Mouse (Mus musculus) testis, adult 2 months (tissue): Measurements from ENCODE around the gene Knl1. TPM values are rescaled to one million over a fixed set of nuclear protein-coding genes. Genes with fewer than 3 reads are reported as not detected.
"Not testable (repeated sequence)": the region's sequence is repeated elsewhere in the genome, so short reads cannot be mapped to it uniquely, and the experiment has no call there.

Experiments used
- H3K27ac ChIP-seq: fragments of 200-500 bp; 2 replicates; pipeline ENCODE4 v1.5.1; 2012; ENCODE audit warnings: low read depth, low read length; ENCODE audit not compliant: control insufficient read depth, insufficient read depth
- H3K27me3 ChIP-seq: fragments of 200-500 bp; 2 replicates; pipeline ENCODE4 v1.6.1; 2012; ENCODE audit warnings: mild to moderate bottlenecking, low read length, moderate library complexity; ENCODE audit not compliant: control insufficient read depth, insufficient read depth
- H3K36me3 ChIP-seq: fragments of 200-500 bp; 2 replicates; pipeline ENCODE4 v1.6.1; 2012; ENCODE audit warnings: mild to moderate bottlenecking, low read length; ENCODE audit not compliant: control insufficient read depth, insufficient read depth
- H3K4me1 ChIP-seq: fragments of 200-500 bp; 2 replicates; pipeline ENCODE4 v1.6.1; 2012; ENCODE audit warnings: low read length; ENCODE audit not compliant: control insufficient read depth, insufficient read depth
- H3K4me3 ChIP-seq: fragments of 200-500 bp; 2 replicates; pipeline ENCODE4 v1.5.1; 2012; ENCODE audit warnings: low read depth, mild to moderate bottlenecking, low read length, moderate library complexity, mixed read lengths; ENCODE audit not compliant: control insufficient read depth
- CTCF ChIP-seq: fragments of 200-500 bp; IDR thresholded peaks from 2 replicates; pipeline ENCODE4 v1.5.1; 2012; ENCODE audit warnings: low read depth, mild to moderate bottlenecking, inconsistent platforms, low read length, moderate library complexity; ENCODE audit not compliant: control insufficient read depth, insufficient read depth, insufficient replicate concordance
- POLR2A ChIP-seq: fragments of 200-500 bp; IDR thresholded peaks from 2 replicates; pipeline ENCODE4 v1.6.1; 2012; ENCODE audit warnings: low read depth, mild to moderate bottlenecking, inconsistent platforms, low read length, moderate library complexity; ENCODE audit not compliant: control insufficient read depth
- polyA plus RNA-seq: library from polyadenylated mRNA; depleted of rRNA; stranded (reverse); fragments of >200 nt; gene quantifications from 2 replicates; pipeline ENCODE4 v1.2.3, GENCODE M21; 2012

Knl1 gene
- polyA plus RNA-seq, 1 experiment = 2.2 TPM

DNA sequence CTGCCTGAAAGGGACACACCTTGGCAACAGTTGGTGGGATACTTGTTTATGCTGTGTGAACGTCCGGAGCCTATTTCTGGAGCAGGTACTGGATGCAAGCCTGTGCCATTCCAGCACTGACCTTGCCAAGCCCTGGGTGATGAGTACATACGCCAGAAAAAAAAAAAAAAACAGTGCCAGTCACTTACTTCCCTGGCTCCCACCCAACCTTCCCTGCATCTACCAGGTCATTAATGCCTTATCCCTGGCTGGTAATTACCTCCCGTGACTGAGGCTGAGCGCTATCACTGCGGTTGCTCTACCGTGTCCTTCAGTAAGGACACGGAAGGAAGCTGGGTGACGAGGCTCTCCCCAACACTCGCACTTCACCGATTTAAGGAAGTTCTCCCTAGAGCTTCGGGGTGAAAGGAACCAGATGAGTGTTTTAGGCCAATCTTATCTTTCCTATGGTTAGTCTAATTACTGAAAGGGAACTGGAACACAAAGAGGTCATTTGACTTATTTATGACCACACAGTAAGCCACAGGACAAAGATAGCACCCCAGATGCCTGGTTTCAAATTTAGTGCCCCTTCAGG lies 31.2 kb upstream of the Knl1 start:
- Histone ChIP-seq H3K36me3 (no peaks in the 10 kb centered on the region), H3K4me3 (no peak overlapping the region), H3K27me3 (no peaks in the 10 kb centered on the region), H3K27ac (no peak overlapping the region), H3K4me1 (no peaks in the 10 kb centered on the region; the same call in 1 of the 2 replicates)
- TF ChIP-seq POLR2A (no peak), CTCF (no peak)

GRCm38 (mm10) chr2:119016312-119016711 lies 30.6 kb upstream of the Knl1 start:
- not testable (repeated sequence) for H3K36me3 ChIP-seq, H3K4me3 ChIP-seq, H3K4me1 ChIP-seq, H3K27ac ChIP-seq, H3K27me3 ChIP-seq

DNA sequence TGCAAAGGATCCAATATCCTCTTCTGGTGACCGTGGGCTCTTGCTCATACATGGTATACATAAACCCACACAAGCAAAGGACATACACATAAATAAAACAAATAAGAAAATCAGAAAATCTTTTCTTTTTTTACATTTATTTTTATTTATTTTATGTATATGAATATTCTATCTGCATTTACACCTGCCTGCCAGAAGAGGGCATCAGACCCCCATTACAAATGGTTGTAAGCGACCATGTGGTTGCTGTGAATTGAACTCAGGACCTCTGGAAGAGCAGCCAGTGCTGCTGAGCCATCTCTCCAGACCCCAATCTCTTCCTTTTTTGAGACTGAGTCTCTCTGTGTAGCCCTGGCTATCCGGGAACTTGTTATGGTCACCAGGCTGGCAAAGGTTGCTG lies 29.3 kb upstream of the Knl1 start:
- TF ChIP-seq POLR2A = no peak
- no peak for TF ChIP-seq CTCF
- Histone ChIP-seq H3K27ac (no peak overlapping the region), H3K27me3 (no peaks in the 10 kb centered on the region), H3K4me3 (no peak overlapping the region), H3K36me3 (no peaks in the 10 kb centered on the region), H3K4me1 (no peaks in the 10 kb centered on the region; the same call in 1 of the 2 replicates)

DNA sequence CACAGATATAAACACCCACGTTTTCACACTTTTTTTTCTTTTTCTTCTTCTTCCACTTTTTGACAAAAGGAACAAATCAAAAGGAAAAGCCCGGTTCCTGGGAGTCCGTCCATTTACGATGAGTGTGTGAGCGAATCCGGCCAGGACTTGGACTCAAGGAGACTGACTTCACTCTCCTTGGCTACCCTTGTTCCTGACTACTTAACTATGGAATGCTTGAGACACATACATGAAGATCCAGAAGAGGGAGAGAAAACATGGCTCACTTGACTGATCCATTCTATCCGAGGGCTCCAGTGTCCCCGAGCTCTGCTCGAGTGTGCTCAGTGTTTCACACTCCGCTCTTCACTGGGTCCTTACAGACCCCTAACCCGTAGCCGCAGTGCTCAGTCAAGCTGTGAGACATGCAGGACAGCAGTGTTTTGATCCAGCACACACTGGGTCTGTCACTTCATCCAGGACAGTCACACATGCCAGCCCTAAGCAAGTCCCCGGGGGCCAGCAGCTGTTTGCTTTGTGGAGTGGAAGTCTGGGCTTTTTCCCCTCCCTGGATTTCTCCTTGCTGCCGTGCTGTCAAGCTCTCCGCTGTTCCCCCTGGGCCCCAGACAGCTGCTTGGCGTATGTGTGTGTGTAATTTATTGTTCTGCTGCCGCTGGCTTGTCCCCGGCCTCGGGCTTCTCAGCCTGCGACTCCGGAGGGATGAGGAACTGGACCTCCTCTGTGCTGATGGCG lies 28.4 kb upstream of the Knl1 start:
- Histone ChIP-seq H3K4me1 (no peaks in the 10 kb centered on the region; the same call in 1 of the 2 replicates), H3K27ac (no peak overlapping the region)

GRCm38 (mm10) chr2:119019131-119019530 lies 27.8 kb upstream of the Knl1 start:
- H3K4me3 ChIP-seq = no peak overlapping the region
- no peak overlapping the region for H3K27ac ChIP-seq
- no peak for TF ChIP-seq POLR2A
- TF ChIP-seq CTCF = no peak

More for the DNA sequence above, 28.4 kb upstream of the Knl1 start:
- H3K4me3 ChIP-seq = no peak overlapping the region
- H3K36me3 ChIP-seq = no peaks in the 10 kb centered on the region
- H3K27me3 ChIP-seq = no peaks in the 10 kb centered on the region
- TF ChIP-seq POLR2A (no peak), CTCF (no peak)

DNA sequence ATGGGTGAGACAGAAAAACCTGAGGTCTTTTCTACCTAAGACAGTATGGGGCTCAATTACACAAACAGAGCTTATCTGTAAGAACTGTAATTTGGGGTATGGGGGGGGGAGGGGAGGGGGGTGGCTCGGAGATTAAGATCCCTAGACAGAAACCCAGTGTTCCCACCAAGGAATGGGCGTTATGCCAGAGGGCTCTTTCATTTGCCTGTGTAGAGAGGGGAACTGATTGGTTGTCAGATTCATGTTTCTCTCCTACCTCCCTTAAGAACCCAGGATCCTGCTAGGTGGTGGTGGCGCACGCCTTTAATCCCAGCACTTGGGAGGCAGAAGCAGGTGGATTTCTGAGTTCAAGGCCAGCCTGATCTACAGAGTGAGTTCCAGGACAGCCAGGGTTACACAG lies 27.4 kb upstream of the Knl1 start:
- H3K36me3 ChIP-seq = no peaks in the 10 kb centered on the region
- H3K27ac ChIP-seq = no peak overlapping the region
- no peaks in the 10 kb centered on the region for H3K27me3 ChIP-seq
- H3K4me1 ChIP-seq = no peaks in the 10 kb centered on the region; the same call in 1 of the 2 replicates
- TF ChIP-seq POLR2A = no peak
- no peak for TF ChIP-seq CTCF
- no peak overlapping the region for H3K4me3 ChIP-seq

More at GRCm38 (mm10) chr2:119019131-119019530, 27.8 kb upstream of the Knl1 start:
- Histone ChIP-seq H3K36me3 (no peaks in the 10 kb centered on the region), H3K4me1 (no peaks in the 10 kb centered on the region; the same call in 1 of the 2 replicates), H3K27me3 (no peaks in the 10 kb centered on the region)

DNA sequence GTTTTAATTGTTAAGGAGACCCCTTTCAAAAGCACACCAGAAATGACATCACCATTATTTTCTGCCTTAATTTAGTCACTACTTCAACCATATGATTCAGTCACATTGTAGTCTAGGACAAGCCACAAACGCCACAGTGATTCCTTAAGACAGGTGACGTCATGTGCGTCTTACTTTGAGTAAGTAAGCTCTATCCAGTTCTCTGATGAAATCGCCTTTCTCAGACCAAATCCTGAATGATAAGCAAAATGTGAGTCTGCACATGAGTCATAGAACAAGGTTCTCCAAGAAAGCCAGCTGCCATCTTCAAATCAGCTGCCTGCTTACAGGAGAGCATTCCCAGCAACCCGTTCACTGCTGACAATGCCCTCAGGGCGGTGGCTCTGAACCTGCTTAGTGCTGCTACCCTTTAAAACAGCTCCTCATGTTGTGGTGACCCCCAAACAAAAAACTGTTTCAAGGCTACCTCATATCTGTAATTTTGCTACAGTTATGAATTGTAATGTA lies 23.7 kb upstream of the Knl1 start:
- no peaks in the 10 kb centered on the region for H3K27me3 ChIP-seq
- no peaks in the 10 kb centered on the region for H3K36me3 ChIP-seq
- no peak overlapping the region for H3K27ac ChIP-seq
- no peaks in the 10 kb centered on the region for H3K4me1 ChIP-seq
- no peak overlapping the region for H3K4me3 ChIP-seq
- no peak for TF ChIP-seq CTCF
- no peak for TF ChIP-seq POLR2A
